Mouse (Mus musculus) G1E (cell line): Measurements from ENCODE around the gene Brpf1.

Experiments
- CTCF ChIP-seq: IDR thresholded peaks from 2 replicates; pipeline ENCODE4 v1.5.1; 2012; ENCODE audit warnings: low read depth, low read length, inconsistent platforms, mixed read lengths
- GATA1 ChIP-seq: IDR thresholded peaks from 2 replicates; pipeline ENCODE4 v1.6.1; 2012; ENCODE audit warnings: borderline replicate concordance, low read length, inconsistent platforms, mixed read lengths
- GATA2 ChIP-seq: IDR thresholded peaks from 2 replicates; pipeline ENCODE4 v1.6.1; 2012; ENCODE audit warnings: low read depth, low read length, inconsistent platforms, borderline replicate concordance
- POLR2AphosphoS5 ChIP-seq: IDR thresholded peaks from 2 replicates; pipeline ENCODE4 v1.6.1; 2012; ENCODE audit warnings: low read depth, low read length, inconsistent platforms; ENCODE audit not compliant: insufficient replicate concordance
- TAL1 ChIP-seq: conservative IDR thresholded peaks from 2 replicates; pipeline ENCODE4 v1.6.1; 2012; ENCODE audit warnings: low read depth, low read length, inconsistent platforms, mixed read lengths

- TF ChIP-seq CTCF (no peak), GATA1 (no peak), TAL1 (no peak), POLR2AphosphoS5 (no peak), GATA2 (no peak)
These were observed 22.0 kb upstream of the Brpf1 start for GRCm38 (mm10) chr6:113284931-113285330.
